Mouse (Mus musculus): ENCODE data around the gene S100a14.

DNA sequence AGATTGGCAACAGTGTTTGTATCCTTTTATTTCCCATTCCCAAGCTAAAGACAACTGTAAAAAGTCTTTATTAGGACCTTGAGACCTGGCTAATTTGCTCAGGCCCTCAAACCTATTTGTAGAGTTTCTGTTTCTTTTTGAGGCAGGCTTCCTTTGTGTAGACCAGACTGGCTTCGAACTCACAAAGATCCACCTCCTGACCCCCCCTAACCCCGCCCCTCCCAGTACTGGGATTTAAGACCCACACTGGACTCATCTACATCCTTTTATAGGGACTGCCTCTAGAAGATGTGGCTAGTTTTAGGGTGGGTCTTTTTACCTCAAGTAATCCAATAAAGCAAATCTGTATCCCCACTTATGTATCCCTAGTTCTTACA is 16.9 kb upstream of the S100a14 start:
- TF ChIP-seq CTCF (IDR thresholded peaks at IDR 0.05; ENCODE audit: control insufficient read depth, insufficient read depth, insufficient replicate concordance, low read depth, low read length) (no peak), POLR2A (IDR thresholded peaks at IDR 0.05; ENCODE audit: control insufficient read depth, low read depth, low read length) (no peak)

All from testis, adult 2 months (tissue).